Mouse (Mus musculus) heart, adult 2 months (tissue): ENCODE measurements at regions not wholly inside any gene's neighbourhood (a gene's known extent, or its start where the extent isn't known, plus 50 kb on each side); places are given as distances from the start of the nearest gene placed in this dataset.

ENCODE experiments used
- DNase-seq, 2 experiments: peaks; one replicate each; pipeline ENCODE4 v3.0.0; 2021
- H3K27ac ChIP-seq: fragments of 200-600 bp; 2 replicates; pipeline ENCODE4 v1.8.1; 2022
- H3K27me3 ChIP-seq: fragments of 200-500 bp; 2 replicates; pipeline ENCODE4 v1.6.1; 2012; ENCODE audit warnings: mild to moderate bottlenecking, low read length, inconsistent platforms, mixed read lengths; ENCODE audit not compliant: control insufficient read depth, insufficient read depth
- H3K36me3 ChIP-seq: fragments of 200-500 bp; 2 replicates; pipeline ENCODE4 v1.6.1; 2012; ENCODE audit warnings: low read length, inconsistent platforms; ENCODE audit not compliant: control insufficient read depth, insufficient read depth
- H3K4me1 ChIP-seq: fragments of 200-500 bp; 2 replicates; pipeline ENCODE4 v1.6.1; 2011; ENCODE audit warnings: low read length; ENCODE audit not compliant: control insufficient read depth, insufficient read depth
- H3K4me3 ChIP-seq: fragments of 200-600 bp; 2 replicates; pipeline ENCODE4 v1.8.1; 2022
- H3K79me2 ChIP-seq: fragments of 200-500 bp; replicated peaks from 2 replicates; pipeline ENCODE4 v1.6.1; 2012; ENCODE audit warnings: mild to moderate bottlenecking, inconsistent platforms, low read length, moderate library complexity, mixed read lengths; ENCODE audit not compliant: control insufficient read depth, insufficient read depth
- H3K9ac ChIP-seq: fragments of 200-500 bp; 2 replicates; pipeline ENCODE4 v1.6.1; 2012; ENCODE audit warnings: low read depth, mild to moderate bottlenecking, control low read depth, inconsistent platforms, low read length, mixed read lengths
- CTCF ChIP-seq: fragments of 200-600 bp; IDR thresholded peaks from 2 replicates; pipeline ENCODE4 v1.8.1; 2022; ENCODE audit warnings: antibody characterized with exemption, mild to moderate bottlenecking, moderate library complexity
- EP300 ChIP-seq: fragments of 200-500 bp; IDR thresholded peaks from 2 replicates; pipeline ENCODE4 v1.6.1; 2011; ENCODE audit warnings: low read depth, low read length, control low read depth; ENCODE audit not compliant: insufficient read depth
- POLR2A ChIP-seq: fragments of 200-500 bp; IDR thresholded peaks from 2 replicates; pipeline ENCODE4 v1.6.1; 2011; ENCODE audit warnings: mild to moderate bottlenecking, low read depth, low read length, control low read depth; ENCODE audit not compliant: insufficient read depth
- WGBS: fragments of 180-500 bp; shearing (Covaris S2); methylation state at CpG from one replicate; pipeline ENCODE4 v1.1.7; 2018; 5-methylcytosine and 5-hydroxymethylcytosine counted together
- intact Hi-C: fragments of 180-260 bp; cut with DNase I; formaldehyde crosslinking; loops from one replicate; pipeline ENCODE4 v1.15.1; 2025

DNA sequence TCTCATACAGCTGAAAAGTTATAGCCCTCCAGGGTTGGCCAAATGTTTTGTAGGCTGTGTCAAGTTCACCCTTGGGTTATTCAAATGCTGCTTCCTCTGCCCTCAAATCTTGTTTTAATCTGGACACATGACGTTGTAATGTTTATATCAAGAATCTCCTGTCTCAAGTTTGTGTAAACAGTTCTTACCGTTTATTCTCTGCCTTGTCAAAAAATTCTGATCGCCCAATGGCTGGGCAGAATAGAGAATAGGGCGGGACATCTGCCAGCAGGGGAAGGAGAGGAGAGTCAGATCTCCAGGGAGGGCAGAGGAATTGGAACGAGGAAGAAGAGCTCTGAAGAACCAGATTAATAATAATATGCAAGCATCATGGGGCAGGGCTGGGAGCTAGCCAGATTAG lies 97.4 kb downstream of the Utp6 start:
- no peak overlapping the region for H3K9ac ChIP-seq
- 53% methylated on average over 5 of the region's 5 CpGs for WGBS
- intact Hi-C loops, result no loop called here

GRCm38 (mm10) chr11:79863487-79864175 lies 98.6 kb downstream of the Utp6 start:
- H3K4me1 ChIP-seq, result no peaks in the 10 kb centered on the region
- H3K27ac ChIP-seq, result no peak overlapping the region
- H3K27me3 ChIP-seq, result no peaks in the 10 kb centered on the region
- H3K4me3 ChIP-seq, result no peak overlapping the region
- no peak for DNase-seq
- TF ChIP-seq POLR2A, result no peak
- H3K79me2 ChIP-seq, result no peaks in the 10 kb centered on the region
- WGBS, result 72% methylated on average over 14 of the region's 14 CpGs
- intact Hi-C loops, result no loop called here
- H3K36me3 ChIP-seq, result no peaks in the 10 kb centered on the region
- no peak overlapping the region for H3K9ac ChIP-seq

More for the DNA sequence above, 97.4 kb downstream of the Utp6 start:
- TF ChIP-seq POLR2A (no peak), EP300 (no peak), CTCF (no peak)
- H3K27me3 ChIP-seq, result no peaks in the 10 kb centered on the region
- H3K4me3 ChIP-seq, result no peak overlapping the region
- H3K27ac ChIP-seq, result no peak overlapping the region
- H3K36me3 ChIP-seq, result no peaks in the 10 kb centered on the region
- no peak for DNase-seq
- peaks cover 1% of the 10 kb centered on the region; the same call in 1 of the 2 replicates for H3K4me1 ChIP-seq
- no peaks in the 10 kb centered on the region for H3K79me2 ChIP-seq

DNA sequence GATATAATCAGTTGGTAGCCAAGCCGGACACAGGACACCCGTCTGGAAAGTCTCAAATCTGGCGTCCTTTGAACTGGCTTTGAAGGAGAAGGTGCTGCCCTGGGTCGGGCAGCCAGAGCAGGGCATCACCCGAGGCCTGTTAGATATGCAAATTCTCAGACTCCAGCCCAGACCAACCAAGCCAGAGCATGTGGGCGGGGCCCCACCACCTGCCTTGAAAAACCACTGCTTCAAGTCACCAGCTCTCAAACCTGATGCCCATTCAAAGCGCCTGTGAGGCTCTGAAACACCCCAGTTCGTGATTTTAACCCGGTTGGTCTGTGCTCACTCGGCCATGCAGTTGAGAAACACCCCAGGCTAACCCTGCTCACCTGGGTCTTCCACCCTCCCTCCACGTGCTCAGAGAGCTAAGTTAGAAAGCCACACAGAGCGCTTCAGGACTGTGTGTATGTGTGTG lies 101.6 kb downstream of the Utp6 start:
- 59% methylated on average over 12 of the region's 12 CpGs for WGBS
- Histone ChIP-seq H3K36me3 (no peaks in the 10 kb centered on the region), H3K27me3 (no peaks in the 10 kb centered on the region), H3K4me1 (no peaks in the 10 kb centered on the region), H3K4me3 (no peak overlapping the region), H3K79me2 (no peaks in the 10 kb centered on the region), H3K27ac (no peak overlapping the region), H3K9ac (no peak overlapping the region)
- intact Hi-C loops, result no loop called here
- no peak for DNase-seq
- TF ChIP-seq EP300 (no peak), CTCF (no peak), POLR2A (no peak)

DNA sequence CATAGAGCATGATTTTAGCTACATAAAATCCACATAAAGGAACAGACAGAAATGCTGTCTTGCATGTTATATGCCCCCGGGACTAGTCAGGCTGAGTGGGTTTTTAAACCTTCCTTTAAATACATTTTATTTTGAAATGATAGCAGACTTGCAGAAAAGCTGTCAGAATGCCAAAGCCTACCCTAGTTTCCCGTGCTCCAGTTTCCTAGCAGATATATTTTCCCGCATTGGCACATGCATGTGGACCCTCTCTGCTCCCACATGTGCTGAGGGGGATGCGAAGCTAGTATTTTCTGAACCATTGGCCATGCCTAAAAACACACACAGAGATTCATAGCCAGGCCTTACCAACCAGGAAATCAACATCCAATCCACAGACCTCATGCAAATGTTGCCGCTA lies 105.8 kb downstream of the Utp6 start:
- H3K27me3 ChIP-seq, result no peaks in the 10 kb centered on the region
- no peaks in the 10 kb centered on the region for H3K36me3 ChIP-seq
- no peak for TF ChIP-seq EP300
- no peak for TF ChIP-seq CTCF
- no peak for TF ChIP-seq POLR2A
- intact Hi-C loops, result no loop called here
- H3K4me3 ChIP-seq, result no peak overlapping the region
- no peaks in the 10 kb centered on the region for H3K79me2 ChIP-seq
- H3K27ac ChIP-seq, result no peak overlapping the region
- no peaks in the 10 kb centered on the region for H3K4me1 ChIP-seq
- no peak overlapping the region for H3K9ac ChIP-seq
- WGBS, result 73% methylated on average over 5 of the region's 5 CpGs
- DNase-seq, result no peak

DNA sequence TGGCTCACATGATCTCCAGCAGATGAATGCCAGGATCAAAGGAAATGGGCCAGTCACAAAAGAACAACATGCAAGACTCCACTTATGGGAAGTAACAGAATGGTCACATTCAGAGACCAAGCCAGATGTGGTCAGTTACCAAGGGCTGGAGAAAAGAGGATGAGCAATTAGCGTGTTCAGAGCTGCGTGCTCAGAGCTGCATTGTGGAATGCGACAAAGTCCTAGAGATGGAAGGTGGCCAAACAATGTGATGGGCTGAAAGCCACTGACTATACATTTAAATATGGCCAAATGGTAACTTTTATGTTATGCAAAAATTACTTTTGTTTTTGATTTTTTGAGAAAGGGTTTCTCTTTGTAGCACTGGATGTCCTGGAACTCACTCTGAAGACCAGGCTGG lies 112.6 kb downstream of the Utp6 start:
- TF ChIP-seq POLR2A, result no peak
- no peak for TF ChIP-seq CTCF
- no peak for TF ChIP-seq EP300
- intact Hi-C loops, result no loop called here

GRCm38 (mm10) chr11:79844436-79844835 lies 117.8 kb downstream of the Utp6 start:
- H3K4me3 ChIP-seq, result no peak overlapping the region
- H3K9ac ChIP-seq, result no peak overlapping the region
- no peaks in the 10 kb centered on the region for H3K4me1 ChIP-seq
- no peaks in the 10 kb centered on the region for H3K36me3 ChIP-seq
- TF ChIP-seq POLR2A (no peak), EP300 (no peak), CTCF (no peak)
- no peak overlapping the region for H3K27ac ChIP-seq
- DNase-seq, result no peak
- intact Hi-C loops, result no loop called here
- H3K79me2 ChIP-seq, result no peaks in the 10 kb centered on the region
- 77% methylated on average over 4 of the region's 4 CpGs for WGBS
- H3K27me3 ChIP-seq, result no peaks in the 10 kb centered on the region

More for the DNA sequence above, 112.6 kb downstream of the Utp6 start:
- Histone ChIP-seq H3K9ac (no peak overlapping the region), H3K79me2 (no peaks in the 10 kb centered on the region), H3K27ac (no peak overlapping the region), H3K4me1 (no peaks in the 10 kb centered on the region), H3K4me3 (no peak overlapping the region), H3K36me3 (no peaks in the 10 kb centered on the region), H3K27me3 (no peaks in the 10 kb centered on the region)
- WGBS, result 82% methylated on average over 3 of the region's 3 CpGs
- DNase-seq, result no peak
